Mouse (Mus musculus) layer of hippocampus, adult 9-11 months (tissue): ENCODE measurements around the gene Rpl36al.

Source experiments
- DNase-seq: peaks from one replicate; pipeline ENCODE4 v3.0.0; 2022

Rpl36al gene

GRCm38 (mm10) chr12:69157107-69157506 lies 26.8 kb downstream of the Rpl36al start:
- DNase-seq = no peak

- DNase-seq = no peak
Observed at GRCm38 (mm10) chr12:69156436-69156835, 27.4 kb downstream of the Rpl36al start.

GRCm38 (mm10) chr12:69155923-69156322 lies 28.0 kb downstream of the Rpl36al start:
- no peak for DNase-seq

GRCm38 (mm10) chr12:69150049-69150448 lies 33.8 kb downstream of the Rpl36al start:
- no peak for DNase-seq

- no peak for DNase-seq
Observed at GRCm38 (mm10) chr12:69147166-69147735, 36.6 kb downstream of the Rpl36al start.

- DNase-seq = no peak
Observed at GRCm38 (mm10) chr12:69143460-69143859, 40.4 kb downstream of the Rpl36al start.

GRCm38 (mm10) chr12:69139841-69140240 lies 44.0 kb downstream of the Rpl36al start:
- no peak for DNase-seq

GRCm38 (mm10) chr12:69139201-69139600 lies 44.7 kb downstream of the Rpl36al start:
- no peak for DNase-seq
